Mouse (Mus musculus): ENCODE data around the gene Dpf2. TPM values are rescaled to one million over a fixed set of nuclear protein-coding genes. Genes with fewer than 3 reads are reported as not detected.
A peak's percentile ranks its signal among the peaks of the same experiment; 100 is the strongest.

Dpf2 gene
- polyA plus RNA-seq, 1 experiment from 2014 or later = 177 TPM

- Histone ChIP-seq H3K9ac (no peak overlapping the region), H3K4me1 (no peaks in the 10 kb centered on the region), H3K27ac (no peak overlapping the region), H3K4me2 (replicated peaks) (no peak overlapping the region), H3K9me3 (replicated peaks) (no peaks in the 10 kb centered on the region), H3K27me3 (no peaks in the 10 kb centered on the region), H3K4me3 (no peak overlapping the region), H3K36me3 (peaks cover 52% of the 10 kb centered on the region)
- WGBS = 83% methylated on average over 7 of the region's 7 CpGs
- ATAC-seq (ENCODE audit: low FRiP score) = no peak
These were observed 32.2 kb upstream of the Dpf2 start for GRCm38 (mm10) chr19:5945027-5945426.

- Histone ChIP-seq H3K27me3 (no peaks in the 10 kb centered on the region), H3K9ac (no peak overlapping the region), H3K4me2 (replicated peaks) (no peak overlapping the region), H3K4me1 (no peaks in the 10 kb centered on the region), H3K36me3 (peaks cover 45% of the 10 kb centered on the region), H3K4me3 (no peak overlapping the region), H3K27ac (no peak overlapping the region), H3K9me3 (replicated peaks) (no peaks in the 10 kb centered on the region)
- no peak for ATAC-seq (ENCODE audit: low FRiP score)
- 82% methylated on average over 8 of the region's 8 CpGs for WGBS
These were observed 31.3 kb upstream of the Dpf2 start for GRCm38 (mm10) chr19:5944145-5944544.

- H3K4me3 ChIP-seq = no peak overlapping the region
- 0 out of 2 replicates have a peak, but pooled peaks cover 2% of the 10 kb centered on the region for H3K4me1 ChIP-seq
- H3K4me2 ChIP-seq (replicated peaks) = no peak overlapping the region
- H3K9ac ChIP-seq = no peak overlapping the region
- no peaks in the 10 kb centered on the region for H3K9me3 ChIP-seq (replicated peaks)
- H3K36me3 ChIP-seq = peaks cover 41% of the 10 kb centered on the region
- no peak overlapping the region for H3K27ac ChIP-seq
- 92% methylated on average over 15 of the region's 15 CpGs for WGBS
- no peak for ATAC-seq (ENCODE audit: low FRiP score)
- no peaks in the 10 kb centered on the region for H3K27me3 ChIP-seq
These were observed 30.6 kb upstream of the Dpf2 start for GRCm38 (mm10) chr19:5943404-5943803.

GRCm38 (mm10) chr19:5942581-5942980, 29.8 kb upstream of the Dpf2 start:
- Histone ChIP-seq H3K27me3 (no peaks in the 10 kb centered on the region), H3K9ac (no peak overlapping the region), H3K36me3 (peaks cover 35% of the 10 kb centered on the region)

GRCm38 (mm10) chr19:5940656-5941055, 27.8 kb upstream of the Dpf2 start:
- Histone ChIP-seq H3K27ac (no peak overlapping the region), H3K36me3 (peaks cover 24% of the 10 kb centered on the region)

More at GRCm38 (mm10) chr19:5942581-5942980, 29.8 kb upstream of the Dpf2 start:
- Histone ChIP-seq H3K4me3 (no peak overlapping the region), H3K27ac (no peak overlapping the region), H3K4me1 (peaks cover 9% of the 10 kb centered on the region), H3K4me2 (replicated peaks) (no peak overlapping the region), H3K9me3 (replicated peaks) (no peaks in the 10 kb centered on the region)
- no peak for ATAC-seq (ENCODE audit: low FRiP score)
- 91% methylated on average over 7 of the region's 7 CpGs for WGBS

GRCm38 (mm10) chr19:5940173-5940572, 27.4 kb upstream of the Dpf2 start:
- 76% methylated on average over 4 of the region's 4 CpGs for WGBS
- peaks cover 22% of the 10 kb centered on the region for H3K36me3 ChIP-seq
- H3K9me3 ChIP-seq (replicated peaks) = no peaks in the 10 kb centered on the region
- H3K4me2 ChIP-seq (replicated peaks) = no peak overlapping the region
- no peak overlapping the region for H3K4me3 ChIP-seq
- no peak overlapping the region for H3K9ac ChIP-seq
- H3K27ac ChIP-seq = no peak overlapping the region
- ATAC-seq (ENCODE audit: low FRiP score) = no peak
- peaks cover 16% of the 10 kb centered on the region for H3K4me1 ChIP-seq
- no peaks in the 10 kb centered on the region for H3K27me3 ChIP-seq

More at GRCm38 (mm10) chr19:5940656-5941055, 27.8 kb upstream of the Dpf2 start:
- Histone ChIP-seq H3K4me2 (replicated peaks) (no peak overlapping the region), H3K9me3 (replicated peaks) (no peaks in the 10 kb centered on the region), H3K4me1 (peaks cover 13% of the 10 kb centered on the region), H3K27me3 (no peaks in the 10 kb centered on the region), H3K9ac (no peak overlapping the region), H3K4me3 (no peak overlapping the region)
- 91% methylated on average over 10 of the region's 10 CpGs for WGBS
- no peak for ATAC-seq (ENCODE audit: low FRiP score)

- Histone ChIP-seq H3K4me1 (peaks cover 18% of the 10 kb centered on the region), H3K27me3 (no peaks in the 10 kb centered on the region), H3K4me2 (replicated peaks) (no peak overlapping the region), H3K36me3 (peaks cover 20% of the 10 kb centered on the region), H3K9ac (no peak overlapping the region), H3K4me3 (no peak overlapping the region), H3K9me3 (replicated peaks) (no peaks in the 10 kb centered on the region), H3K27ac (no peak overlapping the region)
- 80% methylated on average over 5 of the region's 5 CpGs for WGBS
- no peak for ATAC-seq (ENCODE audit: low FRiP score)
These were observed 26.9 kb upstream of the Dpf2 start for GRCm38 (mm10) chr19:5939715-5940114.

GRCm38 (mm10) chr19:5938516-5938915, 25.7 kb upstream of the Dpf2 start:
- peaks cover 20% of the 10 kb centered on the region for H3K36me3 ChIP-seq
- no peaks in the 10 kb centered on the region for H3K27me3 ChIP-seq
- no peak overlapping the region for H3K27ac ChIP-seq
- no peak overlapping the region for H3K9ac ChIP-seq
- ATAC-seq (ENCODE audit: low FRiP score) = no peak
- H3K4me2 ChIP-seq (replicated peaks) = no peak overlapping the region
- H3K4me1 ChIP-seq = peaks cover 18% of the 10 kb centered on the region
- no peak overlapping the region for H3K4me3 ChIP-seq
- 90% methylated on average over 6 of the region's 6 CpGs for WGBS
- no peaks in the 10 kb centered on the region for H3K9me3 ChIP-seq (replicated peaks)

GRCm38 (mm10) chr19:5937836-5938406, 25.1 kb upstream of the Dpf2 start:
- no peaks in the 10 kb centered on the region for H3K27me3 ChIP-seq
- no peak overlapping the region for H3K4me3 ChIP-seq
- H3K4me1 ChIP-seq = peaks cover 18% of the 10 kb centered on the region
- peak overlapping the region; percentile 41; the same call in 1 of the 2 replicates for H3K27ac ChIP-seq
- no peak overlapping the region for H3K9ac ChIP-seq
- peak; percentile 52; the same call in 1 of the 2 replicates for ATAC-seq (ENCODE audit: low FRiP score)
- peaks cover 16% of the 10 kb centered on the region for H3K36me3 ChIP-seq
- H3K9me3 ChIP-seq (replicated peaks) = no peaks in the 10 kb centered on the region
- H3K4me2 ChIP-seq (replicated peaks) = peak overlapping the region; percentile 39
- 31% methylated on average over 14 of the region's 14 CpGs for WGBS

- H3K4me3 ChIP-seq = no peak overlapping the region
These were observed 24.5 kb upstream of the Dpf2 start for GRCm38 (mm10) chr19:5937095-5937835.

GRCm38 (mm10) chr19:5935691-5936090, 22.9 kb upstream of the Dpf2 start:
- Histone ChIP-seq H3K36me3 (no peaks in the 10 kb centered on the region), H3K4me2 (replicated peaks) (no peak overlapping the region), H3K4me3 (no peak overlapping the region), H3K9ac (no peak overlapping the region), H3K27ac (no peak overlapping the region), H3K9me3 (replicated peaks) (no peaks in the 10 kb centered on the region), H3K4me1 (peaks cover 18% of the 10 kb centered on the region), H3K27me3 (no peaks in the 10 kb centered on the region)
- 79% methylated on average over 5 of the region's 5 CpGs for WGBS
- no peak for ATAC-seq (ENCODE audit: low FRiP score)

More at GRCm38 (mm10) chr19:5937095-5937835, 24.5 kb upstream of the Dpf2 start:
- peak overlapping the region; percentile 45 for H3K27ac ChIP-seq
- WGBS = 61% methylated on average over 21 of the region's 21 CpGs
- no peaks in the 10 kb centered on the region for H3K27me3 ChIP-seq
- peaks cover 10% of the 10 kb centered on the region; the same call in 1 of the 2 replicates for H3K36me3 ChIP-seq
- H3K4me2 ChIP-seq (replicated peaks) = no peak overlapping the region
- peak; percentile 8; the same call in 1 of the 2 replicates for ATAC-seq (ENCODE audit: low FRiP score)
- H3K4me1 ChIP-seq = peaks cover 18% of the 10 kb centered on the region
- H3K9me3 ChIP-seq (replicated peaks) = no peaks in the 10 kb centered on the region
- no peak overlapping the region for H3K9ac ChIP-seq

GRCm38 (mm10) chr19:5935266-5935665, 22.5 kb upstream of the Dpf2 start:
- no peaks in the 10 kb centered on the region for H3K9me3 ChIP-seq (replicated peaks)
- H3K27me3 ChIP-seq = no peaks in the 10 kb centered on the region
- H3K4me3 ChIP-seq = no peak overlapping the region
- no peak overlapping the region for H3K4me2 ChIP-seq (replicated peaks)
- peaks cover 18% of the 10 kb centered on the region for H3K4me1 ChIP-seq
- 64% methylated on average over 3 of the region's 3 CpGs for WGBS
- H3K36me3 ChIP-seq = no peaks in the 10 kb centered on the region
- no peak for ATAC-seq (ENCODE audit: low FRiP score)
- H3K27ac ChIP-seq = no peak overlapping the region
- 0 out of 2 replicates have a peak overlapping the region, but pooled peaks have one; percentile 32 for H3K9ac ChIP-seq
